Mouse (Mus musculus) left cerebral cortex, postnatal 10 days (tissue): ENCODE measurements at regions not wholly inside any gene's neighbourhood (a gene's known extent, or its start where the extent isn't known, plus 50 kb on each side); places are given as distances from the start of the nearest gene placed in this dataset.

Experiments
- DNase-seq, 2 experiments: peaks; one replicate each; pipeline ENCODE4 v3.0.0; 2021 to 2022; ENCODE audit warnings: low spot score in 2 of 2, mixed read lengths in 1 of 2; ENCODE audit errors: extremely low spot score in 1 of 2
- intact Hi-C: fragments of 180-260 bp; cut with DNase I; formaldehyde crosslinking; loops from one replicate; pipeline ENCODE4 v1.15.1; 2025

GRCm38 (mm10) chr7:31208237-31209054, 52.8 kb upstream of the Gramd1a start:
- intact Hi-C loops: no loop called here
- peak; percentile 70 to 87 for DNase-seq

DNA sequence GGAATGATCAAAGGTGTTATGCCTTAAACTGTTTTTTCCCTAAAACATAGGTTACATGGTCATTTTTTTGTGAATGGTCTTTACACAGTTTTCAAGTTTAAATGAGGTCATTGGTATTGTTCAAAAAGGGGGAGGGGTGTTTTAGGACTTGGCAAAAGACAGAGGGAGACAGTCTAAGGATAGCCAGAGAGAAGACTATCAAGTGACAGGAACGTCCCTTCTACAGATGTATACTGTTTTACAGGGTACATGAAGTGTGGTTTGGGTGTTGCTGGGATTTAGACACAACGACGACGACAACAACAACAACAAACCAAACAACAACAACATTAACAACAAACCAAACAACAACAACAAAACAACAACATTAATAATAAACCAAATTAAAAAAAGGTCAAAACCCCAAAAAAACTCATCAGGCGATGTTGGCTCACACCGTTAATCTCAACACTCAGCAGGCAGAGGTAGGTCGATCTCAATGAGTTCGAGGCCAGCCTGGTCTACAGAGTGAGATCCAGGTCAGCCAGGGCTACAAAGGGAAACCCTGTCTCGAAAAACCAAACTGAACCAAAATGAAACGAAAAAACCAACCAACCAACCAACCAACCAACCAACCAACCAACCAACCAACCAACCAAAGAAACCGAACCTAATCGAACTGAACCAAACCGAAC, 52.0 kb upstream of the Gramd1a start:
- DNase-seq: no peak
- intact Hi-C loops: no loop called here
